11 mouse cellular contexts compared by ENCODE assay signal in genomic region chr1:181861181-181861902, GRCm38 (mm10). TPM values are rescaled to one million over a fixed set of nuclear protein-coding genes. Genes with fewer than 3 reads are reported as not detected.
A peak's percentile ranks its signal among the peaks of the same experiment; 100 is the strongest.
DNase-seq lines count a peak whose midpoint lies in the region; ATAC-seq and TF ChIP-seq lines count a peak whose summit lies in the region.
"Had no signal": no experiment of that assay in that cellular context is flagged by ENCODE, and none has a peak within 500 bp of the region (broad histone marks: within the 10 kb centered on the region; RNA-seq: fewer than 3 reads in every experiment).

No protein-coding gene starts in this region.

- no peak overlapping the region for H3K4me3 ChIP-seq in kidney, embryonic 16.5 days (ENCODE audit: low read length)
- H3K4me3 ChIP-seq in ES-Bruce4 (ENCODE audit: low read depth, low read length) = no peak overlapping the region
- no peak overlapping the region for H3K4me3 ChIP-seq in macrophage (ENCODE audit: inconsistent target)

- ATAC-seq in kidney, embryonic 16.5 days (ENCODE audit: low FRiP score, low TSS enrichment) = no peak
- ATAC-seq in activated CD4-positive, CD25-positive, alpha-beta regulatory T cell, adult 4 months = no peak

- H3K4me2 ChIP-seq in kidney, embryonic 16.5 days (replicated peaks; ENCODE audit: low read depth, low read length) = no peak overlapping the region
- H3K4me2 ChIP-seq: lung, embryonic 14.5 days had no signal

- TF ChIP-seq CTCF in ES-Bruce4 (IDR thresholded peaks at IDR 0.05; ENCODE audit: low read depth, low read length) = no peak

- H3K27ac ChIP-seq in kidney, embryonic 16.5 days (ENCODE audit: low read length) = peak overlapping the region; percentile 54
- H3K27ac ChIP-seq in ES-Bruce4 (ENCODE audit: insufficient read depth, low read length) (peak overlapping the region; percentile 95), macrophage (peak overlapping the region; percentile 64)

- no peaks in the 10 kb centered on the region for H3K27me3 ChIP-seq in kidney, embryonic 16.5 days (ENCODE audit: insufficient read depth, low read length)
- no peaks in the 10 kb centered on the region for H3K27me3 ChIP-seq in ES-Bruce4 (ENCODE audit: control insufficient read depth, insufficient read depth, low read length, poor library complexity, severe bottlenecking)

- no peak for TF ChIP-seq EP300 in ES-Bruce4 (IDR thresholded peaks at IDR 0.05; ENCODE audit: insufficient read depth, low read depth, low read length)

- no peak overlapping the region for H3K9ac ChIP-seq in kidney, embryonic 16.5 days (replicated peaks; ENCODE audit: low read length)
- no peak overlapping the region for H3K9ac ChIP-seq in ES-Bruce4 (ENCODE audit: low read depth, poor library complexity, severe bottlenecking)
- H3K9ac ChIP-seq: lung, embryonic 14.5 days had no signal

- H3K79me2 ChIP-seq in macrophage (ENCODE audit: inconsistent target) = no peaks in the 10 kb centered on the region

- no peak for DNase-seq in kidney, postnatal 25 days
- peak; percentile 72 for DNase-seq in induced T-regulatory cell, adult 2 months (ENCODE audit: low read depth)
- no peak for DNase-seq in embryo, embryonic 9.5 days (ENCODE audit: extremely low spot score)
- no peak for DNase-seq in cerebellum, adult 11-12 months
- DNase-seq: cerebellum, postnatal 10 days; layer of hippocampus, postnatal 36 days had no signal

- TF ChIP-seq POLR2A in ES-Bruce4 (IDR thresholded peaks at IDR 0.05; ENCODE audit: insufficient read depth, low read length) = no peak

- H3K9me3 ChIP-seq in kidney, embryonic 16.5 days (ENCODE audit: low read length) = peaks cover 4% of the 10 kb centered on the region; the same call in 1 of the 2 replicates
- H3K9me3 ChIP-seq in ES-Bruce4 (replicated peaks; ENCODE audit: control insufficient read depth, insufficient read depth, low read length, poor library complexity, severe bottlenecking) = peaks cover 4% of the 10 kb centered on the region; the same call in 1 of the 2 replicates

- peaks cover 5% of the 10 kb centered on the region; the same call in 1 of the 2 replicates for H3K4me1 ChIP-seq in kidney, embryonic 16.5 days (ENCODE audit: insufficient read depth, low read length)
- peaks cover 6% of the 10 kb centered on the region for H3K4me1 ChIP-seq in ES-Bruce4 (ENCODE audit: control insufficient read depth, insufficient read depth, low read length)

- 65% methylated on average over 2 of the region's 2 CpGs for WGBS in kidney, embryonic 16.5 days
- 50% methylated on average over 2 of the region's 2 CpGs for WGBS in macrophage (ENCODE audit: missing documents)

- no peaks in the 10 kb centered on the region for H3K36me3 ChIP-seq in kidney, embryonic 16.5 days (ENCODE audit: insufficient read depth, low read length)
- H3K36me3 ChIP-seq in ES-Bruce4 (ENCODE audit: control insufficient read depth, insufficient read depth, low read length, poor library complexity, severe bottlenecking) (no peaks in the 10 kb centered on the region), macrophage (ENCODE audit: inconsistent target) (no peaks in the 10 kb centered on the region)

RNA-seq across cellular contexts. Expression of gene Lbr, which starts 18.5 kb away (rescaled TPM):
- polyA plus RNA-seq in kidney, embryonic 16.5 days (2015; fragmentation: Nextera tagmentation; extraction: Ambion mirVana) = 107 TPM in 2 replicates
- polyA plus RNA-seq in ES-Bruce4 (2011; ENCODE audit: insufficient read depth, insufficient read length, low read depth, missing spikeins) (335 and 343 TPM in 2 replicates), macrophage (2018) (4.9 to 13.9 TPM (median 13.4 TPM) in 3 replicates)
- total RNA-seq in macrophage (2018; cell fraction: chromatin; rRNA removed) = 10 to 100 TPM in 25 of 26 experiments, 1 to 10 TPM in 1; 7.5 to 47.2 (median 20.8) TPM
- 10 to 100 TPM in 19 of 26 experiments, 1 to 10 TPM in 7; 7.8 to 20.5 (median 12.8) TPM for total RNA-seq in macrophage (2018; cell fraction: cytosol; rRNA removed)
- total RNA-seq in macrophage (2018; cell fraction: nucleus; rRNA removed) = 10 to 100 TPM in 24 of 26 experiments, 1 to 10 TPM in 2; 9.4 to 43.8 (median 17.2) TPM
- polyA plus RNA-seq in activated CD4-positive, CD25-positive, alpha-beta regulatory T cell, adult 4 months (2017; shearing (Covaris generic)) = 100 to 1,000 TPM; 393 to 404 TPM
